Mouse (Mus musculus) forebrain, embryonic 11.5 days (tissue): ENCODE measurements at regions not wholly inside any gene's neighbourhood (a gene's known extent, or its start where the extent isn't known, plus 50 kb on each side); places are given as distances from the start of the nearest gene placed in this dataset.

Experiments
- ATAC-seq: fragments of 200-750 bp; cut with Nextera tagmentation; replicated peaks from 2 replicates; pipeline ENCODE4 v1.8.0; 2017; ENCODE audit warnings: moderate TSS enrichment; ENCODE audit not compliant: low FRiP score
- DNase-seq: peaks from one replicate; pipeline ENCODE4 v3.0.0-alpha.2; 2017; ENCODE audit warnings: low spot score
- H3K27ac ChIP-seq: fragments of 300-500 bp; sonication (generic); 2 replicates; pipeline ENCODE4 v1.5.1; 2014; ENCODE audit warnings: low read depth, low read length
- H3K27me3 ChIP-seq: fragments of 300-500 bp; sonication (generic); 2 replicates; pipeline ENCODE4 v1.6.1; 2014; ENCODE audit warnings: mild to moderate bottlenecking, low read length, mixed read lengths; ENCODE audit not compliant: control insufficient read depth, insufficient read depth
- H3K36me3 ChIP-seq: fragments of 300-500 bp; sonication (generic); 2 replicates; pipeline ENCODE4 v1.6.1; 2014; ENCODE audit warnings: mild to moderate bottlenecking, low read length, moderate library complexity, mixed read lengths; ENCODE audit not compliant: control insufficient read depth, insufficient read depth
- H3K4me1 ChIP-seq: fragments of 300-500 bp; sonication (generic); replicated peaks from 2 replicates; pipeline ENCODE4 v1.6.1; 2014; ENCODE audit warnings: low read length, mixed read lengths; ENCODE audit not compliant: control insufficient read depth, insufficient read depth
- H3K4me2 ChIP-seq: fragments of 300-500 bp; sonication (generic); 2 replicates; pipeline ENCODE4 v1.6.1; 2014; ENCODE audit warnings: low read depth, mild to moderate bottlenecking, low read length, moderate library complexity, mixed read lengths; ENCODE audit not compliant: severe bottlenecking
- H3K4me3 ChIP-seq: fragments of 300-500 bp; sonication (generic); 2 replicates; pipeline ENCODE4 v1.5.1; 2014; ENCODE audit warnings: low read depth, low read length
- H3K9ac ChIP-seq: fragments of 300-500 bp; sonication (generic); 2 replicates; pipeline ENCODE4 v1.6.1; 2014; ENCODE audit warnings: low read length
- H3K9me3 ChIP-seq: fragments of 300-500 bp; sonication (generic); 2 replicates; pipeline ENCODE4 v1.6.1; 2016; ENCODE audit warnings: low read length, mixed read lengths; ENCODE audit not compliant: control insufficient read depth
- WGBS: fragments of 180-500 bp; shearing (Covaris S2); extraction: QIAGEN DNeasy Blood & Tissue Kit; methylation state at CpG from one replicate; pipeline ENCODE4 v1.1.7; 2014; 5-methylcytosine and 5-hydroxymethylcytosine counted together

- no peak overlapping the region for H3K27ac ChIP-seq
- DNase-seq = no peak
Measured at GRCm38 (mm10) chr4:47648701-47649100, 174.2 kb downstream of the Sec61b start.

GRCm38 (mm10) chr4:47649951-47650350 lies 175.5 kb downstream of the Sec61b start:
- H3K27ac ChIP-seq = no peak overlapping the region
- peaks cover 5% of the 10 kb centered on the region; the same call in 1 of the 2 replicates for H3K4me1 ChIP-seq
- no peak overlapping the region for H3K9ac ChIP-seq
- H3K4me2 ChIP-seq = no peak overlapping the region
- H3K4me3 ChIP-seq = no peak overlapping the region
- no peak for DNase-seq
- 88% methylated on average over 3 of the region's 3 CpGs for WGBS
- no peak for ATAC-seq
- no peaks in the 10 kb centered on the region for H3K27me3 ChIP-seq
- H3K36me3 ChIP-seq = no peaks in the 10 kb centered on the region
- no peaks in the 10 kb centered on the region for H3K9me3 ChIP-seq

More at GRCm38 (mm10) chr4:47648701-47649100, 174.2 kb downstream of the Sec61b start:
- WGBS = 63% methylated on average over 8 of the region's 8 CpGs
- Histone ChIP-seq H3K4me1 (peaks cover 5% of the 10 kb centered on the region; the same call in 1 of the 2 replicates), H3K9ac (no peak overlapping the region), H3K27me3 (no peaks in the 10 kb centered on the region), H3K4me3 (no peak overlapping the region), H3K36me3 (no peaks in the 10 kb centered on the region), H3K9me3 (no peaks in the 10 kb centered on the region), H3K4me2 (no peak overlapping the region)
- ATAC-seq = no peak

GRCm38 (mm10) chr4:47651521-47651920 lies 177.1 kb downstream of the Sec61b start:
- no peak overlapping the region for H3K4me3 ChIP-seq
- no peak overlapping the region for H3K9ac ChIP-seq
- peaks cover 5% of the 10 kb centered on the region; the same call in 1 of the 2 replicates for H3K4me1 ChIP-seq
- H3K9me3 ChIP-seq = no peaks in the 10 kb centered on the region
- H3K36me3 ChIP-seq = no peaks in the 10 kb centered on the region
- H3K27me3 ChIP-seq = no peaks in the 10 kb centered on the region
- WGBS = 84% methylated on average over 10 of the region's 10 CpGs
- no peak overlapping the region for H3K4me2 ChIP-seq
- DNase-seq (no peak), ATAC-seq (no peak)
- no peak overlapping the region for H3K27ac ChIP-seq

- Histone ChIP-seq H3K4me1 (peaks cover 5% of the 10 kb centered on the region; the same call in 1 of the 2 replicates), H3K27ac (no peak overlapping the region), H3K4me2 (no peak overlapping the region), H3K9ac (no peak overlapping the region), H3K36me3 (no peaks in the 10 kb centered on the region), H3K9me3 (no peaks in the 10 kb centered on the region), H3K27me3 (no peaks in the 10 kb centered on the region), H3K4me3 (no peak overlapping the region)
- DNase-seq = peak; percentile 63
- 38% methylated on average over 2 of the region's 2 CpGs for WGBS
- peak; percentile 82 for ATAC-seq
Measured at GRCm38 (mm10) chr4:47653143-47653542, 178.7 kb downstream of the Sec61b start.

DNA sequence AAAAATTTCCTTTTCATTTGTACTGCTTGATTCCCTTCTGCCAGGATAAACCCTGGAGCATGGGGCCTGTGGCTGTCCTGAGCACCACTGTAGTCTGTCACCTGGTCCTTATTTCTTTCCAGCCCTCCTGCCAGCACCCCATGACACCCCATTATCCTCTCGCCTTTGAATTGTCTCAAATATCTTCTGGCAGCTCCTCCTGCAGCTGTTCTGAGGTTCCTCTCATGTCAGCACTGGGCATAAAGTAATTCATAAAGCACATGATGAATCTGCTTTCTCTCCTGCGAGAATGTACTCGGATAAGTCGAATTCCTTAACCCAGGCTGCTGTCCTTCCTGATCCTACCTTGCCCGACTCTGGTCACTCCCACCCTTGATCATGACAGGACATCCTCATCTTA lies 195.1 kb downstream of the Sec61b start:
- H3K4me1 ChIP-seq = no peaks in the 10 kb centered on the region
- 78% methylated on average over 5 of the region's 5 CpGs for WGBS

GRCm38 (mm10) chr4:47670476-47670875 lies 196.0 kb downstream of the Sec61b start:
- no peaks in the 10 kb centered on the region for H3K27me3 ChIP-seq
- H3K9ac ChIP-seq = no peak overlapping the region
- no peak overlapping the region for H3K27ac ChIP-seq
- no peaks in the 10 kb centered on the region for H3K9me3 ChIP-seq
- DNase-seq (no peak), ATAC-seq (no peak)
- no peaks in the 10 kb centered on the region for H3K4me1 ChIP-seq
- H3K4me2 ChIP-seq = no peak overlapping the region
- H3K36me3 ChIP-seq = no peaks in the 10 kb centered on the region
- no peak overlapping the region for H3K4me3 ChIP-seq
- WGBS = 82% methylated on average over 3 of the region's 3 CpGs

More for the DNA sequence above, 195.1 kb downstream of the Sec61b start:
- Histone ChIP-seq H3K9ac (no peak overlapping the region), H3K4me3 (no peak overlapping the region), H3K4me2 (no peak overlapping the region), H3K27me3 (no peaks in the 10 kb centered on the region), H3K36me3 (no peaks in the 10 kb centered on the region), H3K27ac (no peak overlapping the region), H3K9me3 (no peaks in the 10 kb centered on the region)
- DNase-seq = no peak
- no peak for ATAC-seq

- H3K9me3 ChIP-seq = no peaks in the 10 kb centered on the region
- DNase-seq (no peak), ATAC-seq (no peak)
- no peak overlapping the region for H3K4me3 ChIP-seq
- no peak overlapping the region for H3K4me2 ChIP-seq
- H3K4me1 ChIP-seq = no peaks in the 10 kb centered on the region
- 91% methylated on average over 5 of the region's 5 CpGs for WGBS
- no peak overlapping the region for H3K27ac ChIP-seq
- H3K9ac ChIP-seq = no peak overlapping the region
- H3K27me3 ChIP-seq = no peaks in the 10 kb centered on the region
- H3K36me3 ChIP-seq = no peaks in the 10 kb centered on the region
Measured at GRCm38 (mm10) chr4:47671362-47671761, 196.9 kb downstream of the Sec61b start.

- Histone ChIP-seq H3K9me3 (no peaks in the 10 kb centered on the region), H3K36me3 (no peaks in the 10 kb centered on the region), H3K4me2 (no peak overlapping the region), H3K4me1 (no peaks in the 10 kb centered on the region), H3K27ac (no peak overlapping the region), H3K9ac (no peak overlapping the region), H3K27me3 (no peaks in the 10 kb centered on the region), H3K4me3 (no peak overlapping the region)
- WGBS = 90% methylated on average over 4 of the region's 4 CpGs
- DNase-seq = no peak
- no peak for ATAC-seq
Measured at GRCm38 (mm10) chr4:47681141-47681540, 206.7 kb downstream of the Sec61b start.

DNA sequence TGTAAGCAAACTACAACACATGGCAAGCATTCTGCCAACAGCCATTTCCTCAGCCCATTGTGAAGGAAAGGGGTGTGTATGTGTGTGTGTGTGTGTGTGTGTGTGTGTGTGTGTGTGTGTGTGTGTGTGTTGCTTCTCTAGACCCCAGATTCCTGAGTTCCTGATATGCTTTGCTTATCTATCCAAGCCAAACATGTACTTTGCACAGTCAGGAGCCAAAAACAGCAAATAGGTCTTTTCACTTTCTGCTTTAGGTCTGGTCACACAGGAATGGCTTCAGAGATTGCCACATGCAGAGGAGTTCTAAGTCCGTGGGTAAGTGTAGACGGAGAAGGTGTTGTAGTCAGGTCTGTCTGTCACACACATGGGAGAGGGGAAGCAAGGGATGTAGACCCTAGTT lies 216.7 kb downstream of the Sec61b start:
- H3K4me3 ChIP-seq = no peak overlapping the region
- 80% methylated on average over 2 of the region's 2 CpGs for WGBS
- H3K27ac ChIP-seq = no peak overlapping the region

More for the DNA sequence above, 216.7 kb downstream of the Sec61b start:
- DNase-seq (no peak), ATAC-seq (no peak)
- Histone ChIP-seq H3K9ac (no peak overlapping the region), H3K4me1 (no peaks in the 10 kb centered on the region), H3K9me3 (no peaks in the 10 kb centered on the region), H3K36me3 (no peaks in the 10 kb centered on the region), H3K4me2 (no peak overlapping the region), H3K27me3 (no peaks in the 10 kb centered on the region)
